Mouse (Mus musculus) pancreas, adult 10 weeks (tissue): Measurements from ENCODE around the gene Pdk4. TPM values are rescaled to one million over a fixed set of nuclear protein-coding genes. Genes with fewer than 3 reads are reported as not detected.

Experiments used
- polyA plus RNA-seq: library from polyadenylated mRNA; stranded (reverse); fragments of 350-450 nt; fragmentation: Illumina TruSeq; extraction: RNeasy Lipid Tissue Mini Kit (QIAGEN cat#74804); gene quantifications from one replicate; pipeline ENCODE4 v1.2.3, GENCODE M21; 2015; ENCODE audit warnings: low read depth, low replicate concordance; ENCODE audit not compliant: insufficient read depth

Gene Pdk4
- 1.9 TPM for polyA plus RNA-seq

GRCm38 (mm10) chr6:5495961-5496853 is at the start of gene Pdk4:
TSS of gene Pdk4 (minus strand) at chr6:5496309.

Other genes starting within 250 kb of the Pdk4 start
- 6.6 TPM for gene Pon3, start 240.0 kb downstream of the Pdk4 start, polyA plus RNA-seq
- 8.2 TPM for gene Pon2, start 197.9 kb downstream of the Pdk4 start, polyA plus RNA-seq
- gene Asb4, start 112.9 kb downstream of the Pdk4 start, polyA plus RNA-seq = 0.31 TPM
- not detected for gene Dync1i1, start 229.3 kb upstream of the Pdk4 start, polyA plus RNA-seq